Mouse (Mus musculus): ENCODE measurements around the gene Eid1.

DNA sequence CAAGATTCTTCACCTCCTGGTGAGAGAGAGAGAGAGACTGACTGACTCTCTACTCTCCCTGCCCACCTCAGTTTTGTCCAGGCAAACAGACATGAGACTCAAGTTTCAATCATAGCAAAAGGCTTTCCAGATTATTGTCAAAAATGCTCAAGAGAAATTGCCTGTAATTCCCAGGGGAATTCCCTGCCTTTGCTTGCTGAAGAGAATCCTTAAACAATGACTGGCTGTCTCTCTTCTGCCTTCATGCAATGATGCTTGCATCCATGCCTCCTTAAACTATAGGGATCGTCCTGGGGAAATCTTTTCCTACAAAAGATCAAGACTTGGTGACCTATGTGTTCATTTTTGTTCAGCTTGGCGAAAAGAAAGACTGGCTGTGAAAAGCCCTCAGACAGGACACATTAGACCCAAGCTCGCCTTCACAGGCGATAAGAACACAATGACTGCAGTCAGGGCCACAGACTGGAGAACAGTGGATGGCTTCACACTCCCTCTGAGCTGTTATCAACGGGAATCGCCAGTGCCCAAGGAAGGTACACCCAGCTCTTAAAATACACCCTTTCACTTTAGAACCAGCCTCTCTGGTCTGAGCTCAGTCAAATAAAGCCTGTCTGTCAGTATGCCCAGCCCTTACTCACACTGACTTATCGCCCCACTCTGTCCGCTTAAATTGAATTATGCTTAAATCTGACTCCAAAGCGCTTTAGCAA is 12.7 kb downstream of the Eid1 start:
- TF ChIP-seq CTCF (IDR thresholded peaks at IDR 0.05; ENCODE audit: borderline replicate concordance, insufficient read depth, low read depth, low read length) (no peak), POLR2A (IDR thresholded peaks at IDR 0.05; ENCODE audit: borderline replicate concordance, insufficient read depth, low read length) (no peak)
